Mouse (Mus musculus) CD4-positive, CD25-positive, alpha-beta regulatory T cell, adult 9 weeks (primary cell): ENCODE data around the gene Ldhb. TPM values are rescaled to one million over a fixed set of nuclear protein-coding genes. Genes with fewer than 3 reads are reported as not detected.

ENCODE experiments used
- polyA plus RNA-seq: library from polyadenylated mRNA; unstranded; fragments of 100-300 nt; shearing (Covaris generic); gene quantifications from one replicate; pipeline ENCODE4 v1.2.1, GENCODE M21; 2017

Gene Ldhb
- polyA plus RNA-seq, result 158 TPM

GRCm38 (mm10) chr6:142507785-142508162, at the start of gene Ldhb:
Gene Ldhb, minus strand, starts transcription at chr6:142507957.

GRCm38 (mm10) chr6:142472801-142473203, 35.0 kb downstream of the Ldhb start, which contains the start of gene Gys2:
Gene Gys2, minus strand, starts transcription at chr6:142473109.

Other genes starting within 250 kb of the Ldhb start
- gene Iapp, start 209.5 kb downstream of the Ldhb start, polyA plus RNA-seq, result not detected
- not detected for gene Slco1a5, start 185.0 kb downstream of the Ldhb start, polyA plus RNA-seq
- gene Pyroxd1, start 162.3 kb downstream of the Ldhb start, polyA plus RNA-seq, result 27.8 TPM
- gene Recql, start 120.9 kb downstream of the Ldhb start, polyA plus RNA-seq, result 49.7 TPM
- gene Golt1b, start 120.7 kb downstream of the Ldhb start, polyA plus RNA-seq, result 24.9 TPM
- 0.74 TPM for gene Spx, start 94.5 kb downstream of the Ldhb start, polyA plus RNA-seq
- gene Gys2, start 34.8 kb downstream of the Ldhb start, polyA plus RNA-seq, result not detected
- gene Kcnj8, start 63.7 kb upstream of the Ldhb start, polyA plus RNA-seq, result 0.12 TPM
- not detected for gene Abcc9, start 194.4 kb upstream of the Ldhb start, polyA plus RNA-seq
- gene Cmas, start 248.7 kb upstream of the Ldhb start, polyA plus RNA-seq, result 8.0 TPM